Mouse (Mus musculus): Measurements from ENCODE around the gene Tnpo3. TPM values are rescaled to one million over a fixed set of nuclear protein-coding genes. Genes with fewer than 3 reads are reported as not detected.

The Tnpo3 gene
- polyA plus RNA-seq, 1 experiment from 2014 or later, result 38.3 TPM

GRCm38 (mm10) chr6:29634537-29634936, 24.9 kb upstream of the Tnpo3 start:
- H3K27me3 ChIP-seq (replicated peaks; ENCODE audit: insufficient read depth, low read length), result no peaks in the 10 kb centered on the region
- no peak overlapping the region for H3K27ac ChIP-seq (ENCODE audit: low read length)
- H3K9me3 ChIP-seq (ENCODE audit: low read length), result no peaks in the 10 kb centered on the region
- 93% methylated on average over 1 of the region's 1 CpGs for whole genome bisulfite sequencing
- H3K4me3 ChIP-seq (ENCODE audit: low read depth, low read length), result no peak overlapping the region
- DNase-seq (ENCODE audit: low spot score) (no peak), ATAC-seq (no peak)
- no peak overlapping the region for H3K9ac ChIP-seq (replicated peaks; ENCODE audit: low read depth)
- no peak overlapping the region for H3K4me2 ChIP-seq (replicated peaks; ENCODE audit: low read depth, low read length)
- no peak for TF ChIP-seq EP300 (IDR thresholded peaks at IDR 0.05)
- no peak for TF ChIP-seq CTCF (IDR thresholded peaks at IDR 0.05)
- no peaks in the 10 kb centered on the region for H3K4me1 ChIP-seq (ENCODE audit: insufficient read depth, low read depth, low read length)
- H3K36me3 ChIP-seq (ENCODE audit: insufficient read depth, low read length), result no peaks in the 10 kb centered on the region

- Histone ChIP-seq H3K27ac (ENCODE audit: low read length) (no peak overlapping the region), H3K9me3 (ENCODE audit: low read length) (no peaks in the 10 kb centered on the region), H3K4me3 (ENCODE audit: low read depth, low read length) (no peak overlapping the region), H3K4me1 (ENCODE audit: insufficient read depth, low read depth, low read length) (no peaks in the 10 kb centered on the region), H3K9ac (replicated peaks; ENCODE audit: low read depth) (no peak overlapping the region), H3K27me3 (replicated peaks; ENCODE audit: insufficient read depth, low read length) (no peaks in the 10 kb centered on the region), H3K36me3 (ENCODE audit: insufficient read depth, low read length) (no peaks in the 10 kb centered on the region), H3K4me2 (replicated peaks; ENCODE audit: low read depth, low read length) (no peak overlapping the region)
- WGBS, result 42% methylated on average over 12 of the region's 12 CpGs
- TF ChIP-seq EP300 (IDR thresholded peaks at IDR 0.05) (no peak), CTCF (IDR thresholded peaks at IDR 0.05) (no peak)
- DNase-seq (ENCODE audit: low spot score) (no peak), ATAC-seq (no peak)
These were observed 23.0 kb upstream of the Tnpo3 start for GRCm38 (mm10) chr6:29632552-29633292.

GRCm38 (mm10) chr6:29631751-29632551, 22.3 kb upstream of the Tnpo3 start:
- H3K27me3 ChIP-seq (replicated peaks; ENCODE audit: insufficient read depth, low read length), result no peaks in the 10 kb centered on the region
- H3K36me3 ChIP-seq (ENCODE audit: insufficient read depth, low read length), result no peaks in the 10 kb centered on the region
- WGBS, result 24% methylated on average over 10 of the region's 10 CpGs
- no peaks in the 10 kb centered on the region for H3K9me3 ChIP-seq (ENCODE audit: low read length)
- TF ChIP-seq EP300 (IDR thresholded peaks at IDR 0.05), result no peak
- no peak for TF ChIP-seq CTCF (IDR thresholded peaks at IDR 0.05)
- DNase-seq (ENCODE audit: low spot score) (no peak), ATAC-seq (no peak)
- no peak overlapping the region for H3K4me3 ChIP-seq (ENCODE audit: low read depth, low read length)
- no peak overlapping the region for H3K4me2 ChIP-seq (replicated peaks; ENCODE audit: low read depth, low read length)
- H3K27ac ChIP-seq (ENCODE audit: low read length), result no peak overlapping the region
- H3K4me1 ChIP-seq (ENCODE audit: insufficient read depth, low read depth, low read length), result no peaks in the 10 kb centered on the region
- H3K9ac ChIP-seq (replicated peaks; ENCODE audit: low read depth), result no peak overlapping the region

- no peak overlapping the region for H3K4me2 ChIP-seq (replicated peaks; ENCODE audit: low read depth, low read length)
- no peak overlapping the region for H3K4me3 ChIP-seq (ENCODE audit: low read depth, low read length)
- H3K9me3 ChIP-seq (ENCODE audit: low read length), result no peaks in the 10 kb centered on the region
- no peaks in the 10 kb centered on the region for H3K36me3 ChIP-seq (ENCODE audit: insufficient read depth, low read length)
- no peaks in the 10 kb centered on the region for H3K27me3 ChIP-seq (replicated peaks; ENCODE audit: insufficient read depth, low read length)
- no peak overlapping the region for H3K27ac ChIP-seq (ENCODE audit: low read length)
- ATAC-seq (no peak), DNase-seq (ENCODE audit: low spot score) (no peak)
- no peak overlapping the region for H3K9ac ChIP-seq (replicated peaks; ENCODE audit: low read depth)
- H3K4me1 ChIP-seq (ENCODE audit: insufficient read depth, low read depth, low read length), result no peaks in the 10 kb centered on the region
- no peak for TF ChIP-seq CTCF (IDR thresholded peaks at IDR 0.05)
- no peak for TF ChIP-seq EP300 (IDR thresholded peaks at IDR 0.05)
- 81% methylated on average over 1 of the region's 1 CpGs for WGBS
These were observed 20.5 kb upstream of the Tnpo3 start for GRCm38 (mm10) chr6:29630216-29630615.

- H3K4me3 ChIP-seq (ENCODE audit: low read depth, low read length), result no peak overlapping the region
- DNase-seq (ENCODE audit: low spot score) (no peak), ATAC-seq (no peak)
- TF ChIP-seq EP300 (IDR thresholded peaks at IDR 0.05), result no peak
- 78% methylated on average over 2 of the region's 2 CpGs for WGBS
- no peaks in the 10 kb centered on the region for H3K27me3 ChIP-seq (replicated peaks; ENCODE audit: insufficient read depth, low read length)
- H3K9me3 ChIP-seq (ENCODE audit: low read length), result no peaks in the 10 kb centered on the region
- no peak overlapping the region for H3K27ac ChIP-seq (ENCODE audit: low read length)
- no peaks in the 10 kb centered on the region for H3K4me1 ChIP-seq (ENCODE audit: insufficient read depth, low read depth, low read length)
- H3K4me2 ChIP-seq (replicated peaks; ENCODE audit: low read depth, low read length), result no peak overlapping the region
- H3K9ac ChIP-seq (replicated peaks; ENCODE audit: low read depth), result no peak overlapping the region
- no peaks in the 10 kb centered on the region for H3K36me3 ChIP-seq (ENCODE audit: insufficient read depth, low read length)
These were observed 18.1 kb upstream of the Tnpo3 start for GRCm38 (mm10) chr6:29627756-29628155.

GRCm38 (mm10) chr6:29623857-29624256, 14.2 kb upstream of the Tnpo3 start:
- Histone ChIP-seq H3K4me3 (ENCODE audit: low read depth, low read length) (no peak overlapping the region), H3K9ac (replicated peaks; ENCODE audit: low read depth) (no peak overlapping the region), H3K27ac (ENCODE audit: low read length) (no peak overlapping the region), H3K36me3 (ENCODE audit: insufficient read depth, low read length) (no peaks in the 10 kb centered on the region), H3K4me2 (replicated peaks; ENCODE audit: low read depth, low read length) (no peak overlapping the region), H3K9me3 (ENCODE audit: low read length) (no peaks in the 10 kb centered on the region), H3K27me3 (replicated peaks; ENCODE audit: insufficient read depth, low read length) (no peaks in the 10 kb centered on the region), H3K4me1 (ENCODE audit: insufficient read depth, low read depth, low read length) (no peaks in the 10 kb centered on the region)
- no peak for TF ChIP-seq CTCF (IDR thresholded peaks at IDR 0.05)
- TF ChIP-seq EP300 (IDR thresholded peaks at IDR 0.05), result no peak
- DNase-seq (ENCODE audit: low spot score) (no peak), ATAC-seq (no peak)
- WGBS, result 89% methylated on average over 2 of the region's 2 CpGs
